Mouse (Mus musculus) adrenal gland, adult 18-20 months (tissue): Measurements from ENCODE around the gene Urm1. TPM values are rescaled to one million over a fixed set of nuclear protein-coding genes. Genes with fewer than 3 reads are reported as not detected.

ENCODE experiments used
- DNase-seq, 2 experiments: peaks; one replicate each; pipeline ENCODE4 v3.0.0; 2021 to 2022; ENCODE audit warnings: low spot score in 2 of 2
- total RNA-seq, 2 experiments: library from RNA; stranded (reverse); gene quantifications; 1 replicate in 1 of 2; 2 replicates in 1 of 2; pipeline ENCODE4 v1.2.3; 2021

Urm1 gene
- total RNA-seq, 2 experiments from 2014 or later, result 36.2 to 43.9 TPM

DNA sequence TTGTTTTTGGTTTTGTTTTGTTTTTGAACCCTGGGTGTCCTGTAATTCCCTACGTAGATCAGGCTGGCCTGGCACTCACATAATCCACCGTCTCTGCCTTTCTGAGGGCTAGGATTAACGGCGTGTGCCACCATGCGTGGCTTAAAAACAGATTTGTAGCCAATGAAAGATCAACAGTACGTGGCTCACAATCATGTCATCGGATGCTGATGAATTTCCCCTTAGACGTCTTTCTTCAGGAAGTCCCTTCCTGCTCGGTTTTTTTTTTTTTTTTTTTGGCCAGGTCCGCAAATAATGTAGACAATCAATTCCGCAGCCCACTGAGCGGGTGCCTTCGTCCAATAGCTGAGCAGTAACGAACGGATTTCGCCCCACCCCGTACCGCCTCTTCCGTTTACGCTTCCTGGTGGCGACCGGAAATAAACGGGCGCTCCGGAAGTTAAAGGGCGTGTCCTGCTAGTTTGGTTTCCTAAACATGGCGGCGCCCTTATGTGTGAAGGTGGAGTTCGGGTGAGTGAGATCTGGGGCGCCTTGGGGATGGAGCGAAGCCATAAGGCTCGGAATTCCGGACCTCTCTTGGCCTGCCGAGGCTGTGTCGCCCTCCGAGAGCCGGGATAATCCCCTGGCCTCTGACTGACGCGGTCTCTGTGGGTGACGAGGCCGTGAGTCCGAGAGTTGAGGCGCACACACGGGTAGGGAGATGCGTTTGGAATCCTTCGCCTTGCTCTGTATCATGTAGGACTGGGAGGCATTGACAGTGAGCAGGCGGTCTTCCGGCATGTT, 7.2 kb downstream of the Urm1 start:
- peak; percentile 87 to 91 for DNase-seq

DNA sequence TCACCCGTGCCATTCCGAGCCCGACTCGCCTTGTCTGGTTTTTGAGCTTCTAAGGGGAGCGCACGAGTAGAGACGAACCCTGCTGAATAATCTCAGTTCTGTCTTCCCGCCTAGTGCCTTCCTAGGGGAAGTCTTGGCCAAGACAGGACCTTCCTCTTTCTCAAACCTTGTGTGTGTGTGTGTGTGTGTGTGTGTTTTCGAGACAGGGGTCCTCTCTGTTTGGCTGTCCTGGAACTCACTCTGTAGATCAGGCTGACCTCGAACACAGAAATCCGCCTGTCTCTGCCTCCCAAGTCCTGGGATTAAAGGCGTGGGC, 7.8 kb downstream of the Urm1 start:
- DNase-seq, result no peak

DNA sequence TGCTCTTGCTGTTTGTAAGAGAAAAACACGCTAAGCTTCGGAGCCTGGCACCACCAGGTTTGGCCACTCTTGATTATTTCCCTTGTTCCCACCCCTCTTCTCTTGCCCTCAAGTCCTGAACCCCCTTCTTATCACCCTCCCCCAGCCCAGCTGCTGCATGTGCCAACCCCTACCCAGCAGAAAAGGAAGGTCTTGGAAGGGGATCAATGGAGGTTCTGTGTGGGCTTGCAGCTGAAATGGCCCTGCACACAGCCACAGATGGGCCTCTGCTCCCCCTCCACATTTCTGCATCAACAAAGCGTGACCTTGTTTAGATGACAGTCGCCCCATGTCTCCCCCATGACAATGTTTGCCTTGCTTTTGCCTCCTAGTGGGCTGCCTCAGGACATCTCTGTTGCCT, 11.2 kb downstream of the Urm1 start:
- DNase-seq, result no peak

DNA sequence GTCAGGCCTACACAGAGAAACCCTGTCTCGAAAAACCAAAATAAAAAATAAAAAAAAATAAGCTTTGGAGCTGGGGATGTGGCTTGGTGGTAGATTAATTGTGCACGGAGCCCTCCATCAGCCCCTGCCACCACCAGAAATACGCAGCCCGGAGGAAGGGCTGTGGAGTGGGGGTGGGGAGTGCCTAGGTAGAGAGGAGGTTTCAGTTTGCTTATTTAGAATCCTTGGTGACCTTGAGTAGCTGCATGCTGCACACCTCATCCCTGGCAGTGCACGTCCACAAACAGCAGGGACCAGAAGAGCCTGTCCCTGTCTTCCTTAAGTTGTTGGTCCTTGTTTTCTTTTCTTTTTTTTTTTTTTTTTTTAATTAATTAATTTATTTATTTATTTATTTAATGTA, 13.9 kb downstream of the Urm1 start:
- no peak for DNase-seq

DNA sequence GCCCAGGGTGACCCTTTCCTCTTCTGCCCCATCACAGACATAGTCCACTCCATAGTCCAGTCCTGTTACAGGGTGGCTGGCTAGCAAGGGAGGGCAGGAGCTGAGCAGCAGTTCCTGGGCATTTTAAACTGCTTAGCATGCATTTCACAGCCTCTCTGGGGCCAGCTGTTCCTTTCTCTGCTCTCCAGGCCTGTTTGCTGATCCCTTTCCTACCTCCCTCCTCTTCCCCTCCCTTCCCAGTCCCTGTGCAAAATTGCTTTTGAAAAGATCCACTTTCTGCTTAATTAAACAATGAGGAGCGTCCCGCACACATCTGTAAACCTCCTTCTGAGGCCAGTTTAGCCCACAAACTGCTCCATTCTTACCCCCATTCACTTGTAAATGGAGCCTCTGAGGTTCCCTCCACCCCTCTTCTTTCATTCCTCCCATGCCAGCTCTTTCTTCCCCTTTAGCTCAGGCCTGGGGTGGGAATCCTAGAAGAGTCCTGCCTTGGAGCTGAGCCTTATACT, 15.6 kb downstream of the Urm1 start:
- DNase-seq, result no peak

DNA sequence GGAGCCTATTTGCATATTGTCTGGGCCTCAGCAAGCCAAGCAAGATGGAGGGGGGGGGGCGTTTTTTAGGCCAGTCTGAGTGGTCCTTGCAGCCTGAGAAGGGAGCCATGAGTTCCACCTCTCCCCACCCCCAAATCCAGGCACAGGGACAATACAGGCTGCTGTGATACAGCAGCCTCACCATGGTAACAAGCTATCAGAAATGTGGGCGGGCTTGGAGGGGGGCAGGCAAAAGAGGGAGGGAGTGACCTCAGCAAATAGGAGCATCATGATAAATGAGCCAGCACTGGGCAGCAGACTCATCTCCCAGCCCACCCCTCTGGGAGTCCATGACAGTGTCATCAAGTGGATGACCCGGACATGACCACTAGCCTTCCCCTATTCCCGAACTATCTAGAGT, 19.6 kb downstream of the Urm1 start:
- no peak for DNase-seq

DNA sequence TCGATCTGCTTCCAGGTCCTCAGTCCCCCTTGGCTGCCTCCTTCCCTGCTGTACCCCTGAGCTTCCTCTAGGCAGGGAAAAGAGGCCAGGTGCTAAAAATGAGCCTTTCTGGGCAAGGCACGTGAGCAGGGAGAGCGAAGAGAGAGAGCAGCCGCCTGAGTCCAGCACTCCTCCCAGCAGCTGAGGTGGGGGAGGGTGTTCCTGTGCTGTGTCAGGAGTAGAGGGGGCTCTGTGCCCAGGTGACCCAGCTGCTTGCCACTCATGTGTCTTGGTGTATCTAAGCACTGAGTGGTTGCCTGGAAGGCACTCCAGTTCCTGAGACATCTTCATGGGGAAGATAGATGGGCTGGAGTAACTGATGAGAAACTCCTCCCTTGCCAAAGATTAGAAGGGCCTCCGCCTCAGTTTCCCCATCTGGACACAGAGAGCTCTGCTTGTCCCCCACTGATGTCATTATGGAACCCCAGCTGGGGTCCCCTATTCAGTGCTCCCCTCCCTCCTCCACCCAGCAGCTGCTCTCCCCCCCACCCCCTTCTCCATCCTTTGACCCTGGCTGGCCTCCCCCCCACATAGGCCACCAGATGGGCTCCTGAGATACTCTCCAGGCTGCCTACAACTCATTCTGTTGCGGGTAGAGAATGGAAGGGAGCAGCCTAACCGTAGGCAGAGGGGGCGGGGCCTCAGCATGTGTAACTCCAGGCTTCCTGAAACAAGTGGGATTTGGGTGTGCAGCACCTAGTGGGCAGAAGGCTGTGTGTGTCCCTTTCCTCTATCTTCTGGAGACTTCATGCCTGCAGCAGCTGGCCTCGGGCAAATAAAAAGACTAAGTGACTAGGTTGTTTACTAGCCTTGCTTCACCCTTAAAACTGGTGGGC, 23.6 kb downstream of the Urm1 start:
- no peak for DNase-seq

DNA sequence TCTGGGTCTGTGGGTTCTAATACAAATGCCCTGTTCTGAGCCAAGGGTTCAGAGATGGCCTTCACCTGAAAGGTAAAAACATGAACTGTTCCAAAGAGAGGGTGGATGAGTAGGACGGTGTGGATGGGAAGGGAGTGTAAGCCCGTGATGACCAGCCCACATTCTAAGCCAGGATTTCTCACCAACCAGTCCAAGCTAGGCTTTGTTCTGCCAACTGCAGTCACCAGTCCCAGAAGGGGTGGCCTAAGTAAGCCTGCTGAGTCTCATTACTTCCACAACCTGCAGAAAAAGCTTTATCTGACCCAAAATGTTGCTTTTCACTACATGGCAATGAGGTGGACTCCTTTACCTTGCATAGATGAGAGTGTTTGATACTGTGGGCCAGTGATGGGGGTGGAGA, 24.2 kb downstream of the Urm1 start:
- DNase-seq, result no peak

DNA sequence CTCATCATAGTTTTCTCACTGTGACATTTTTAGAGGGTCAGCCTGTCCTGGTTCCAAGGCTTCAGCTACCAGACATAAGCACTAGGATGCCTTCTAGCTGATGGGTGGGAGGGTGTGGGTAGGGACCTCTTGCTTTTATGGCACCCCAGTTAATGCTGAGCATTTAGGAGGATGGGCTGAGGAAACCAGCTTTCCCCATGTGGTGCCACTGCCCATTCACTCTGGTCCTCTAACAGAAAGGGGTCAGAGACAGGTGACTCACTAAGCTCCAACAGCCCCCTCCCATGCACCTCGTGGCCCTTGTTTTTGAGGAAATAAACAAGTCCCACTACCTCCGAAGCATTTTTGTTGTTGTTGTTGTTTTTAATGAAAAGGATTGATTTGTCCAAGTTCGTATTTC, 24.8 kb downstream of the Urm1 start:
- no peak for DNase-seq

DNA sequence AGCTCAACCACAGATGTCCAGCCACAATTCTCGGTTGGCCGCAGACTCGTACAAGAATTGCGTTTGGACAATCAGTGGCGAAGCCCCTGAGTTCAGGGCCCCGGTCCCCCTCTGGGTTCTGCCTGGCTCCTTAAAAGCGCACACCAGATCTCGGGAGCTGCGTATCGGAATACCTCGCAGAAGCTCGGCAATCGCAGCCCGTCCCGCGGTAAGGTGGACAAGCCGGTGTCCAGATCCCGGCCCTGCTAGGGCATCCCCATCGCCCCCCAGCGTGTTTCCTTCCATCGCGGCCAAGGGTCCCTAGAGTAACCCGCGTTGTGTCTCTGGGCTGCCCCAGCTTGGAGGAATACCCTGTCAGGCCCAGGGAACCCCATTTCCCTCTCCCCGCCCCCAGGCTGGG, 25.8 kb downstream of the Urm1 start:
- no peak for DNase-seq

DNA sequence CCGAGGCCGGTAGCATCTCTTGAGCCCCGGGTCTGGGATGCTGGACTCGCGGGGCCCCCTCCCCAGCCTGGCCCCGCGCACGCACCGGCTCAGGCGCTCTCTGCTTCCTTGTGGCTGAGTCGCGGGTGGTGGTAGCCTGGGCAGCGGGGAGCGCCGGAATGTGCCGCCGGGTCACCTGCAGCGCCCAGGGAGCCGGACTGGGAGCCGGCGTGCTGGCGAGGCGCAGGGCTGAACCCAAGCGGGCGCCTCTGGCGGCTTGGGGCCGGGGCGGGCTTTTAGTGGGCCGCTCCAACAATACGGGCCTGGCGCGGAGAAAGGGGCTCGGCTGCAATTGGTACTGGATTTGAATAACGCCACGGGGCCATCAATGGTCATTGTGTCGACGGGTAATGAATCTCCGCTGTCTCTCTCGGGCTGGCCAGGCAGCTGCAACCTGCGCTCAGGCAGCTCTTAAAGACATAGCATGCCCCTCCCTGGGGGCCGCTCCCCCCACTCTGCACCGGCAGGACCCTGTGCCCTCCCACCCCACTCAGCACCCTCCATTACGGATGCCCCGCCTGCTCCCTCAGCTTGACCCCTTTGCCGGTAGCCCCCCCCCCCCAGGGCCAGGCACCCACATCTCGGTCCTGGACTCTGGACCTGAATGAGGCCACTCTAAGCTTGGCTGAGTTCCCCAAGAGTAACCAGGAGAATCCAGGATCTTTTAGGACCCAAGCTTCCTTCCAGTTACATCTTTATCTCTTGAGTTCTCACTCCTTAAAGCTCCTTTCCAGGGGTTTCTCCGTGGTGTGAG, 26.4 kb downstream of the Urm1 start:
- no peak for DNase-seq

DNA sequence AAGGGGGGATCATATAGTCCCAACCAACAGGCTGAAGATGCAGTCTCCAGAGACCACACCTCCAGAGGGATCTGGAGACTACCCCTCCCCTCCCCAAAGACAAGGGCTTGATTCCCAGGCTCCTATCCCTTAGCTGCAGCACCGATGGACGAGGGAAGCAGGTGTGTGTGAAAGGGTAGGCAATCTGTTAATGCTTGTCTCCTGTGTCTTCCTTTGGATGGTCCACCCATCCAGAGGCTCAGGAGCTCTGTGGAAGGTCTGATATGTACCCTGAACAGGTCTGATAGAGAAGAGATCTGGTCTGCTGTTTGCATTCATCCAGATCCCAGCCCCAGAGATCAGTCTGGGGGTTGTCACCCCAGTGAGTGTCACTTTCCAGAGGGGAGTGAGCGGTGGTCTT, 27.0 kb downstream of the Urm1 start:
- no peak for DNase-seq

DNA sequence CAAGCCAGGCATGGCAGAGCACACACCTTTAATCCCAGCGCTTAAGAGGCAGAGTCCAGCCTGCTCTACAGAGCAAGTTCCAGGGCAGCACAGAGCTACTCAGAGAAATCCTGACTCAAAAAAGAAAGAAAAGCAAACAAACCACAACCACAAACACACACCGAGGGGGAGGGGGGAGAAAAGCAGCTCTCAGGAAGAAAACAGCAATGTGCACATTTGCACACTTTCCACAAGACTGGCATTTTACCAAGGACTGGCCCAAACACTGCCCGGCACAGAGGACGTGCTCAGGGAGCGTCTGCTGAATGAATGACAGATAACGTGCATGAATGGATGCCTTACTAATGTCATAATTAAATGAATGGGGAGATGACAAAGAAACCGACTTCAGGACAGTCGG, 29.2 kb downstream of the Urm1 start:
- DNase-seq, result no peak

DNA sequence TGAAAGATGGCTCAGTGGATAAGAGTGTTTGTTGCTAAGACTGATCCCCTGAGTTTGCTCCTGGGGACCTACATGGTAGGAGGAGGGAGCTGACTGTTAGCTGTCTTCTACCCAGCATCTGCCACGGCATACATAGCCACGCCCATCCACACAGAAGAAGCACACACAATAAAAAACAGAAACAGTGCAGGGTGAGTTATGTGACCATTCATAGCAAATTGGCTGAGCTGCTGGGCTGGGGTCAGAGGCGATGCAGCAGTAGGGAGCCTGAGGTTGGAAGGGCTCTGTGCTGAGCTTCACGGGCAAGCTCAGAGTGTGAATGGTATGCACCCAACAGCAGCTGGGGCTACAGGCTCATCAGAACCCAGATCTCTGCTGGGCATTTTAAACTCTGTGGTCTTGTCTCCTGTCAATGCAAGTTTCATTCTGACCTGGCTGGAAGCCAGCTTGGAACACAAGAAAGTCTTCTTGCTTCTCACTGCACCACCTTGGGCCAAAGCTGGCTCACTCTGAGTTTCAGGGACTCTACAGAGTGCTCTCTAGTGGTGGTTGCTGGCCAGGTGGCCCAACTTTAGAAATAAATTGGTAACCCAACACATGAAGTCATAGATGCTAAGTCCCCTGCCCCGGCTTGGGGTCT, 30.1 kb downstream of the Urm1 start:
- no peak for DNase-seq

DNA sequence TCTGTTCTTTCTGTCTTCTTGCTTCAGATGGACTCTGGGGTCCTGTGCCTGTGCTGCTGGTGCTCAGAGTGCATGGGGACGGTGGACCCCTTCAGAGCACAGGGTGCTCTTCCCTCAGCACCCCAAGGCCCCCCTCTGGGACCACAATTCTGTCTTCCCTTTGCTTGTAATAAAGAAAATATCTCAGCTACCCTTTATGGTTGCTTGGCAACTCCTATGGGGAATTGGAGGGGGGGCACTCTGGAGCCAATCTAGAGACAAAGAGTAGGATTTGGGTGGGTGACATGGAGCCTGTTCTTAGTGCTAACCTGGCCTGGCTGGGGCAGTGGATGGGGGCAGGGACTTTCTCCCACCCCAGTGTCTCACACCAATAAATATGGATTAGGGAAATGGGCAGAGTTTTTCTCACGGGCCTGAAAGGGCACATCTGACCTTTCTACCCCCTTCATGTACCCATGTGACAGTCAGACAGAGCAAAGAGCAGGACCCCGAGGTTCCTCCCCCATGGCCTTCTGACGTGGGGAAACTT, 33.1 kb downstream of the Urm1 start:
- no peak for DNase-seq

DNA sequence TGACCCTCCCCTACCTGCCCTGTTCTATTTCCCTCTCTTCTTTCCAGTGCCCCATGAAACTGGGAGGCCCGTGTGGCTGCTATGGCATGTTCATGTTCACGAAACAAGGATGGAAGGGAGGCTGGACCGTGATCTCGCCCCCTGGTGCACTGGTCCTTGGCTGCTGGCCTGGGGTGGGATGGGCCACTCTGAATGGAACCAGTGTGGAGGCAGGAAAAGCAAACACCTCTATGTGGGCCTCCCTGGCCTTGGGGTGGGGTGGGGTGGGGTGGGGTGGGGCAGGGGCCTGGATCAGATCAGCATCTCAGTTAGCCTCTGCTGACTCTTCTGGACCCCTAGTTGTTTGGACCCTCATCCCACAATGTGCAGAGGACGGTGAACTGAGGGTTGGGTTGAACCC, 33.9 kb downstream of the Urm1 start:
- DNase-seq, result no peak

DNA sequence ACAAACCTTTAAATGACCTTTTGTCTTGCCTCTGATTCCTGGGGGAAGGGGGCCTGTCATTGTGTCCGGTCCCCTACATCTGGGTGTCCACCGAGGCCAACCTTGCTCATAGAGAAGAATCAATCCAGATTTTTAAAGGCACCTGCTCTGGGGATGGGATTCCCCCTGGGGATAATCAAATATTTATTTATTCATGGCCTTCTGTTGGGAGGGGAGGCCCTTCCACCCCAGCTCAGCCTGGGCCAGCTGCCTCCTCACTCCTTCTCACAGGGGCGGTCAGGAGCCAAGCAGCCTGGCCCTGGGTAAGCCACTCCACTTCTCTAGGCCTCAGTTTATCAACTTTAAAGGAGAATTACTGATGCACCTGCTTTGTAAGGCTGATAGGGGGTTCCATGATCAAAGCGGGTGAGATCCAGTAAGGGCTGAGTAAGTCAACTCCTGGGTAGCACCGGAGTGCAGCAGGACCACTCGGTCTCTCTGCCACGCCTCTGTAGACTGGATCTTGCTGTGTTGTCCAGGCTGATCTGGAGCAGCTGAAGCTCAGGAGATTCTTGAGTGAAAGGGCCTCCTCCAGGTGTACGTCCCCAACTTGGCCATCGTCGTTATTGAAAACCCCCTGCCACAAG, 35.8 kb downstream of the Urm1 start:
- no peak for DNase-seq

DNA sequence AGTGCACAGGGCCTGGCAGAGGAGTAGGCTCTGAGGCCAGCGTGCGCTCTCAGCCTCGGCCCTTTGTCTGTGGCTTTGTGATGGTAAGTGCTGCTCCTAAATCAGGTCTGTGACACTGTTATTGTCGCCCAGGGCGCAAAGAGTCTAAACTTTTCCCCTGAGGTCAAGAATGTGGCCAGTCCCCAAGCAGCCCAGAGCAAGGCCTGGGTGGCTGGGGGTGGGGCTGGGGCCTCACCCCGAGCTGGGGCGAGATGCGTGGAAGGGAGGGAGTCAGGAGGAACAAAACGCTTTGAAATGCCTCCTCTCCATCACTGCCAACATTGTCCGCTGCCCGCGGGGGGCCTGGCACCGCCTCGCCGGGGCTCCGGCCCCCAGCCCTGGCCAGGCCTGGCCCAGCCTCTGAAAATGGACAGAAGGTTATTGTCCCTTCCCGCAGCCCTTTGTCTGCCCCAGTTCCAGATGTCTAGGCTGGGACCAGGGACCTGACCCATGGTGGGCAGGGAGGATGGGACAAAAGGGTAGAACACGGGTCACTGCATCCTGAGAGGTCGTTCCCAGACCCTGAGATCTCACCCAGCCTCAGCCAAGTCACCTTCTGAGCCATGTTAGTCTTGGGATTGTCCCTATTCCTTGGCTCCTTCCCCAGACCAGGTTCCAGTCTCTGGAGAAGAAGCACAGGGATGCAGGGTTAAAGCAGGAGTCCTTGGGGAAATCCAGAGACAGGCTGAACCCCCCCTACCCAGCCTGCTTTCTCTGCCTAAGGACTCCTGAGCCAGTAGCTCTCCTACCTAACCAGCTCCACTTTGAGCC, 36.8 kb downstream of the Urm1 start:
- no peak for DNase-seq

DNA sequence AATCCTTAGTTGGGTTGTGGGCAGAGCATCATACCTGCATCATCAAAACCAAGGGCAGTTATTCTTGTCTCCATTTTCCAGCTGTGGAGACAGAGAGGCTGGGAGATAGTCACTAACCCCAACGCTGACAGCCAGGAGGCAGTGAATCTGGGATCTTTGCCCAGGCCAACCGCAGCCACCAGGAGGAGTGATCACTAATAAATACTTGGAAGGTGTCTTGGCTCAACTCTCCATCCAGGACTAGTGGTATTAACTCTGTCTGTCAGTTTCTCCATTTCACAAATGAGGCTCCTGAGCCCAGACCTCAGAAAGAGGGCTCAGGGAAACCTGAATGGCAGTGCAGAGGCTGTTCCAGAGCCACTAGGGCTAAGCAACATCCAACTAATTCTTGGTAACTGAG, 37.5 kb downstream of the Urm1 start:
- DNase-seq, result no peak

DNA sequence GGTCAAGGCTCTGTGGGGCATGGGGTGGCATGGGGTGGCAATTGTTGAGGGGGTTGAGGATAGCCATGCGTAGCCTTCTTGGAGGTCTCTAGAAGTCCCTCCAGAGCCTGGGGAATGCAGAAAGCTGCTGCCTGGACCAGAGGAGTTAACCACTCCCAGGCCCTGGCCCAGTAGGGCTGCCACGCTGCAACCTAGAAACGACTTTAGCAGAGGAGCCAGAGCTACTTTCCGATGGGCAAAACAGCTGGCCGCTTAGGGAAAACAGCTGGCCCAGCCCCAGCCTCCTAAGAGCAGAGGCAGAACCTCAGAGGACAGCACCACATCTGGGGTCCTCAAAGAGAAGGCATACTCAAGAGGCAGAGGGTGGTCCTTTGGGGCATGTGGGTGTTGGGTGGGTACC, 38.1 kb downstream of the Urm1 start:
- no peak for DNase-seq
